Mouse (Mus musculus) hindbrain, postnatal 0 days (tissue): ENCODE data around the gene Ccdc96. TPM values are rescaled to one million over a fixed set of nuclear protein-coding genes. Genes with fewer than 3 reads are reported as not detected.

Source experiments
- ATAC-seq: fragments of 200-750 bp; cut with Nextera tagmentation; 2 replicates; pipeline ENCODE4 v1.8.0; 2017; ENCODE audit warnings: mild to moderate bottlenecking, moderate TSS enrichment, moderate library complexity
- DNase-seq: peaks from one replicate; pipeline ENCODE4 v3.0.0-alpha.2; 2015; ENCODE audit warnings: low spot score
- H3K27ac ChIP-seq: fragments of 300-500 bp; sonication (generic); 2 replicates; pipeline ENCODE4 v1.5.1; 2014; ENCODE audit warnings: mild to moderate bottlenecking
- H3K27me3 ChIP-seq: fragments of 300-500 bp; sonication (generic); 2 replicates; pipeline ENCODE4 v1.6.1; 2014; ENCODE audit warnings: low read length, mixed read lengths; ENCODE audit not compliant: insufficient read depth
- H3K36me3 ChIP-seq: fragments of 300-500 bp; sonication (generic); 2 replicates; pipeline ENCODE4 v1.6.1; 2014; ENCODE audit warnings: low read length, mixed read lengths; ENCODE audit not compliant: insufficient read depth
- H3K4me1 ChIP-seq: fragments of 300-500 bp; sonication (generic); 2 replicates; pipeline ENCODE4 v1.6.1; 2014; ENCODE audit warnings: antibody characterized with exemption, low read length, mixed read lengths; ENCODE audit not compliant: insufficient read depth
- H3K4me2 ChIP-seq: fragments of 300-500 bp; sonication (generic); 2 replicates; pipeline ENCODE4 v1.6.1; 2014; ENCODE audit warnings: low read depth, mild to moderate bottlenecking, low read length, moderate library complexity, mixed read lengths
- H3K4me3 ChIP-seq: fragments of 300-500 bp; sonication (generic); 2 replicates; pipeline ENCODE4 v1.5.1; 2014; ENCODE audit warnings: low read length
- H3K9ac ChIP-seq: fragments of 300-500 bp; sonication (generic); replicated peaks from 2 replicates; pipeline ENCODE4 v1.6.1; 2014; ENCODE audit warnings: mild to moderate bottlenecking, low read length, moderate library complexity, mixed read lengths
- H3K9me3 ChIP-seq: fragments of 300-500 bp; sonication (generic); 2 replicates; pipeline ENCODE4 v1.6.1; 2016; ENCODE audit warnings: low read length, mixed read lengths
- CTCF ChIP-seq: IDR thresholded peaks from 2 replicates; pipeline ENCODE4 v1.5.1; 2016; ENCODE audit warnings: antibody characterized with exemption, control low read depth, low read depth
- WGBS: fragments of 180-500 bp; shearing (Covaris S2); extraction: QIAGEN DNeasy Blood & Tissue Kit; methylation state at CpG from one replicate; pipeline ENCODE4 v1.1.7; 2014; 5-methylcytosine and 5-hydroxymethylcytosine counted together
- polyA plus RNA-seq: library from polyadenylated mRNA; unstranded; fragments of >200 nt; fragmentation: Nextera tagmentation; extraction: Ambion mirVana; gene quantifications from 2 replicates; pipeline ENCODE4 v1.2.1, GENCODE M21; 2015
- total RNA-seq: library from RNA; depleted of rRNA; stranded (reverse); fragments of >200 nt; gene quantifications from 2 replicates; pipeline ENCODE4 v1.2.3, GENCODE M21; 2014

Ccdc96 gene
- total and polyA plus RNA-seq, 2 experiments from 2014 or later, result 0.63 to 2.1 TPM

GRCm38 (mm10) chr5:36522782-36523181, 38.4 kb downstream of the Ccdc96 start:
- peaks cover 34% of the 10 kb centered on the region for H3K36me3 ChIP-seq
- 49% methylated on average over 2 of the region's 2 CpGs for WGBS

GRCm38 (mm10) chr5:36523219-36523703, 38.9 kb downstream of the Ccdc96 start:
- 87% methylated on average over 5 of the region's 5 CpGs for WGBS
- Histone ChIP-seq H3K27me3 (no peaks in the 10 kb centered on the region), H3K27ac (no peak overlapping the region), H3K4me3 (no peak overlapping the region), H3K9me3 (no peaks in the 10 kb centered on the region), H3K4me1 (no peaks in the 10 kb centered on the region), H3K9ac (no peak overlapping the region), H3K36me3 (peaks cover 29% of the 10 kb centered on the region), H3K4me2 (no peak overlapping the region)
- ATAC-seq (no peak), DNase-seq (no peak)
- no peak for TF ChIP-seq CTCF

More at GRCm38 (mm10) chr5:36522782-36523181, 38.4 kb downstream of the Ccdc96 start:
- no peaks in the 10 kb centered on the region for H3K27me3 ChIP-seq
- no peak for ATAC-seq
- DNase-seq, result no peak
- no peak for TF ChIP-seq CTCF
- no peaks in the 10 kb centered on the region for H3K9me3 ChIP-seq
- H3K27ac ChIP-seq, result no peak overlapping the region
- H3K4me3 ChIP-seq, result no peak overlapping the region
- no peaks in the 10 kb centered on the region for H3K4me1 ChIP-seq
- H3K9ac ChIP-seq, result no peak overlapping the region
- H3K4me2 ChIP-seq, result no peak overlapping the region

GRCm38 (mm10) chr5:36525216-36525615, 40.8 kb downstream of the Ccdc96 start:
- Histone ChIP-seq H3K27ac (no peak overlapping the region), H3K9me3 (no peaks in the 10 kb centered on the region), H3K4me3 (no peak overlapping the region), H3K4me1 (peaks cover 13% of the 10 kb centered on the region; the same call in 1 of the 2 replicates), H3K36me3 (peaks cover 21% of the 10 kb centered on the region), H3K27me3 (no peaks in the 10 kb centered on the region), H3K9ac (no peak overlapping the region), H3K4me2 (no peak overlapping the region)
- WGBS, result 66% methylated on average over 2 of the region's 2 CpGs
- ATAC-seq (no peak), DNase-seq (no peak)
- TF ChIP-seq CTCF, result no peak

GRCm38 (mm10) chr5:36526274-36526673, 41.9 kb downstream of the Ccdc96 start:
- peaks cover 13% of the 10 kb centered on the region; the same call in 1 of the 2 replicates for H3K4me1 ChIP-seq
- no peaks in the 10 kb centered on the region for H3K9me3 ChIP-seq
- peaks cover 13% of the 10 kb centered on the region for H3K36me3 ChIP-seq
- no peaks in the 10 kb centered on the region for H3K27me3 ChIP-seq
- H3K4me2 ChIP-seq, result no peak overlapping the region
- H3K27ac ChIP-seq, result no peak overlapping the region
- ATAC-seq (no peak), DNase-seq (peak; percentile 32)
- no peak overlapping the region for H3K9ac ChIP-seq
- 82% methylated on average over 5 of the region's 5 CpGs for WGBS
- TF ChIP-seq CTCF, result peak; percentile 70
- H3K4me3 ChIP-seq, result no peak overlapping the region

GRCm38 (mm10) chr5:36526921-36527320, 42.5 kb downstream of the Ccdc96 start:
- no peak for TF ChIP-seq CTCF
- ATAC-seq, result no peak
- H3K9ac ChIP-seq, result no peak overlapping the region
- H3K36me3 ChIP-seq, result peaks cover 8% of the 10 kb centered on the region; the same call in 1 of the 2 replicates
- H3K4me1 ChIP-seq, result peaks cover 13% of the 10 kb centered on the region; the same call in 1 of the 2 replicates
- 91% methylated on average over 2 of the region's 2 CpGs for WGBS
- H3K4me2 ChIP-seq, result no peak overlapping the region
- no peaks in the 10 kb centered on the region for H3K27me3 ChIP-seq
- DNase-seq, result no peak
- no peak overlapping the region for H3K4me3 ChIP-seq
- no peak overlapping the region for H3K27ac ChIP-seq
- H3K9me3 ChIP-seq, result no peaks in the 10 kb centered on the region

GRCm38 (mm10) chr5:36529698-36530097, 45.3 kb downstream of the Ccdc96 start:
- DNase-seq, result no peak
- Histone ChIP-seq H3K9ac (peak overlapping the region; percentile 76), H3K27me3 (no peaks in the 10 kb centered on the region), H3K4me2 (peak overlapping the region; percentile 88), H3K9me3 (no peaks in the 10 kb centered on the region), H3K4me3 (peak overlapping the region; percentile 67), H3K36me3 (no peaks in the 10 kb centered on the region), H3K4me1 (peaks cover 13% of the 10 kb centered on the region; the same call in 1 of the 2 replicates), H3K27ac (peak overlapping the region; percentile 88)
- no peak for ATAC-seq
- no peak for TF ChIP-seq CTCF
- WGBS, result 3% methylated on average over 5 of the region's 5 CpGs

GRCm38 (mm10) chr5:36530129-36530751, 45.9 kb downstream of the Ccdc96 start:
- DNase-seq, result peak; percentile 95
- Histone ChIP-seq H3K36me3 (no peaks in the 10 kb centered on the region), H3K4me1 (peaks cover 13% of the 10 kb centered on the region; the same call in 1 of the 2 replicates), H3K9me3 (no peaks in the 10 kb centered on the region), H3K27ac (peak overlapping the region; percentile 88), H3K9ac (peak overlapping the region; percentile 76), H3K27me3 (no peaks in the 10 kb centered on the region), H3K4me3 (peak overlapping the region; percentile 67), H3K4me2 (peak overlapping the region; percentile 88)
- under 1% methylated on average over 28 of the region's 28 CpGs for WGBS
- TF ChIP-seq CTCF, result no peak
- ATAC-seq, result peak; percentile 97
